Mouse (Mus musculus): ENCODE results near the gene Myo1a. TPM values are rescaled to one million over a fixed set of nuclear protein-coding genes. Genes with fewer than 3 reads are reported as not detected.

Gene Myo1a
- polyA plus RNA-seq, 1 experiment from 2014 or later = 53.8 TPM

GRCm38 (mm10) chr10:127664891-127665290, 40.1 kb upstream of the Myo1a start:
- H3K4me2 ChIP-seq (ENCODE audit: low read depth, low read length) = peak overlapping the region; percentile 76
- no peaks in the 10 kb centered on the region for H3K27me3 ChIP-seq (replicated peaks; ENCODE audit: control insufficient read depth, insufficient read depth, low read length)
- peak overlapping the region; percentile 66 for H3K4me3 ChIP-seq (ENCODE audit: low read length)
- WGBS = 46% methylated on average over 13 of the region's 13 CpGs
- no peaks in the 10 kb centered on the region for H3K9me3 ChIP-seq (ENCODE audit: control insufficient read depth, low read length)
- no peak overlapping the region for H3K27ac ChIP-seq (ENCODE audit: low read length)
- H3K36me3 ChIP-seq (ENCODE audit: control insufficient read depth, insufficient read depth, low read length) = peaks cover 2% of the 10 kb centered on the region; the same call in 1 of the 2 replicates
- no peak for ATAC-seq
- peak overlapping the region; percentile 80; the same call in 1 of the 2 replicates for H3K9ac ChIP-seq (ENCODE audit: low read depth, low read length)
- peaks cover 58% of the 10 kb centered on the region for H3K4me1 ChIP-seq (ENCODE audit: control insufficient read depth, insufficient read depth, low read length)

- ATAC-seq = no peak
- WGBS = 11% methylated on average over 14 of the region's 14 CpGs
Measured at GRCm38 (mm10) chr10:127665366-127666181, 39.4 kb upstream of the Myo1a start.

DNA sequence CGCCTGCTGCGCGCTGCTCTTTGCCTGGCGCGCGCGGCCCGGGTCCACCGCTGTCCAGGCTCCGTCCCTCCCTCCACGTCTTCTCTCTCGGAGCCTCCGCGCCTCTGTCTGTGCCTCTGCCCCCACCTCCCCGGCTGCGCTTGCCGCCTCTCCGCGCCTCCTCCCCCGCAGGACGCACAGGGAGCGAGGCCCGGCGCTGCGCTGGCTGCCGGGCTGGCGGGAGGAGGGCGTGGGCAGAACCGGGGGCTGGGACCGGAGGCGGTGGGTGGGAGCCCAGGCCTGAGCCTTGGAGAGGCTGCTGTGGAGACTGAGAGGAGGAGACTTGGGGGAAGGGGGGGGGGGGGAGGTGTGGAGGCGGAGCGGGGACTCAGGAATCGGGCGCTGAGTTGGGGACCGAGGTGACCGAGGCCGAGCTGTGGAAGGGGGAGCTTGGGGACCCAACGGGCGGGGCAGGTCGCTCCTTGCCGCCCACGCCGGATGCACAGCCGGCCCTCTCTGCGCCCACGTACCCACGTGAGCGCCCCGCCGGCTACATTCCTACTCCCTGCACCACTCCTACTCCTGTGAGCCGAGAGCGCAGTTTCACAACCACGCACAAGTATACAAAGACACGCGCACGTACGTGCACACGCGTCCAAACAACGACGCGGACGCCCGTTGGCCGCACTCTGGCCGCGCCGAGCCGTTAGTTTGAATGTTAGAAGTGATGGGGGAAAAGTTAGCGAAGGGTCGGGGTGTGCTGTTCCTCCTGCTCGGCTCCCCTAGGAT, 38.3 kb upstream of the Myo1a start, which contains the start of gene Nemp1:
Gene Nemp1, plus strand, starts transcription at position 401 of the 768 bp plus-strand sequence.
- Histone ChIP-seq H3K27me3 (replicated peaks; ENCODE audit: control insufficient read depth, insufficient read depth, low read length) (no peaks in the 10 kb centered on the region), H3K4me1 (ENCODE audit: control insufficient read depth, insufficient read depth, low read length) (peaks cover 46% of the 10 kb centered on the region), H3K36me3 (ENCODE audit: control insufficient read depth, insufficient read depth, low read length) (no peaks in the 10 kb centered on the region), H3K4me2 (ENCODE audit: low read depth, low read length) (peak within 1 kb of the TSS; percentile 76), H3K9ac (ENCODE audit: low read depth, low read length) (peak within 1 kb of the TSS; percentile 80), H3K27ac (ENCODE audit: low read length) (peak within 1 kb of the TSS; percentile 94), H3K4me3 (ENCODE audit: low read length) (peak within 1 kb of the TSS; percentile 66), H3K9me3 (ENCODE audit: control insufficient read depth, low read length) (no peaks in the 10 kb centered on the region)
- peak; percentile 58 for ATAC-seq
- WGBS = under 1% methylated on average over 64 of the region's 73 CpGs

More at GRCm38 (mm10) chr10:127665366-127666181, 39.4 kb upstream of the Myo1a start:
- peak overlapping the region; percentile 94 for H3K27ac ChIP-seq (ENCODE audit: low read length)
- H3K9me3 ChIP-seq (ENCODE audit: control insufficient read depth, low read length) = no peaks in the 10 kb centered on the region
- H3K27me3 ChIP-seq (replicated peaks; ENCODE audit: control insufficient read depth, insufficient read depth, low read length) = no peaks in the 10 kb centered on the region
- H3K4me1 ChIP-seq (ENCODE audit: control insufficient read depth, insufficient read depth, low read length) = peaks cover 57% of the 10 kb centered on the region
- peak overlapping the region; percentile 80 for H3K9ac ChIP-seq (ENCODE audit: low read depth, low read length)
- peak overlapping the region; percentile 66 for H3K4me3 ChIP-seq (ENCODE audit: low read length)
- H3K4me2 ChIP-seq (ENCODE audit: low read depth, low read length) = peak overlapping the region; percentile 76
- H3K36me3 ChIP-seq (ENCODE audit: control insufficient read depth, insufficient read depth, low read length) = no peaks in the 10 kb centered on the region

DNA sequence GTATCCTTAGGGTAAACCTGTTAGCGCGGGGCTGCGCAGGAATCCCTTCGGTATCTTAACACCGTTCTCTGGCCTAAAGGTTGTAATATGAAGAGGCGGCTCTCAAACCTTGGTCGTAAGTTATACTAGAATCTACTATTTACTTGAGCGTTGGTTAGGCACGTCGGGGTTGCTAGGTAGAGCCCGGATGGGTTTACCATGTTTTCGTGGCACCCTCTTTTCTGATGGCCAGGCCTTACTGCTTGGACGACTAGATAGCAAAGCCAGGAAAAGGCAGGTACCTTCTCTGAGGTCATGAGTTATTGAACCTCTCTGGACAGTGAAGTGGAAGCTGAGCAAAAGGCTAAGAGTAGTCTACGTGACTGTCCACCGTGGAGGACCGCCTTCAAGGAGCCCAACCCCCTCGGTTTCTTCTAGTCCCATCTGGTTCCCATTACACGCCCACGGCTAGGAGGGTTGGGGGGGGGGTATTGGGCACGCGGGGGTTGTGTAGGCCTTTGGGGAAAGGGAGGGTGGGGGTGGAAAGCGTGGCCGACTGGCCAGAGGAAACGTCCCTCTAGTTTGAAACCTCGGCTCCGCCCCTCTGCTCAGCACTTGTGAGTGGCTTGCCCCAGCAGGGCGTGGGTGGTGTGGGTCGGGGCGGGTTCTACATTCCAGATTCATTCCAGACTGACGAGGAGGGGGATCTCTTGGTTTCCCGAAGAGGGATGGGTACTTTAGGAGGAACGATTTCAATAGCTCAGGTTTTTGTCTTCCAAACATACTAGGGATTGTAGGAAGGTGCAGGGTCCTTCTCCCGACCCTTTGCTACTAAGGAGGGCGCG, 37.5 kb upstream of the Myo1a start:
- Histone ChIP-seq H3K27ac (ENCODE audit: low read length) (peak overlapping the region; percentile 94), H3K9ac (ENCODE audit: low read depth, low read length) (peak overlapping the region; percentile 80), H3K9me3 (ENCODE audit: control insufficient read depth, low read length) (no peaks in the 10 kb centered on the region), H3K27me3 (replicated peaks; ENCODE audit: control insufficient read depth, insufficient read depth, low read length) (no peaks in the 10 kb centered on the region), H3K4me2 (ENCODE audit: low read depth, low read length) (peak overlapping the region; percentile 76), H3K36me3 (ENCODE audit: control insufficient read depth, insufficient read depth, low read length) (no peaks in the 10 kb centered on the region), H3K4me3 (ENCODE audit: low read length) (peak overlapping the region; percentile 66), H3K4me1 (ENCODE audit: control insufficient read depth, insufficient read depth, low read length) (peaks cover 38% of the 10 kb centered on the region)
- 2% methylated on average over 35 of the region's 35 CpGs for WGBS
- peak; percentile 69 for ATAC-seq

DNA sequence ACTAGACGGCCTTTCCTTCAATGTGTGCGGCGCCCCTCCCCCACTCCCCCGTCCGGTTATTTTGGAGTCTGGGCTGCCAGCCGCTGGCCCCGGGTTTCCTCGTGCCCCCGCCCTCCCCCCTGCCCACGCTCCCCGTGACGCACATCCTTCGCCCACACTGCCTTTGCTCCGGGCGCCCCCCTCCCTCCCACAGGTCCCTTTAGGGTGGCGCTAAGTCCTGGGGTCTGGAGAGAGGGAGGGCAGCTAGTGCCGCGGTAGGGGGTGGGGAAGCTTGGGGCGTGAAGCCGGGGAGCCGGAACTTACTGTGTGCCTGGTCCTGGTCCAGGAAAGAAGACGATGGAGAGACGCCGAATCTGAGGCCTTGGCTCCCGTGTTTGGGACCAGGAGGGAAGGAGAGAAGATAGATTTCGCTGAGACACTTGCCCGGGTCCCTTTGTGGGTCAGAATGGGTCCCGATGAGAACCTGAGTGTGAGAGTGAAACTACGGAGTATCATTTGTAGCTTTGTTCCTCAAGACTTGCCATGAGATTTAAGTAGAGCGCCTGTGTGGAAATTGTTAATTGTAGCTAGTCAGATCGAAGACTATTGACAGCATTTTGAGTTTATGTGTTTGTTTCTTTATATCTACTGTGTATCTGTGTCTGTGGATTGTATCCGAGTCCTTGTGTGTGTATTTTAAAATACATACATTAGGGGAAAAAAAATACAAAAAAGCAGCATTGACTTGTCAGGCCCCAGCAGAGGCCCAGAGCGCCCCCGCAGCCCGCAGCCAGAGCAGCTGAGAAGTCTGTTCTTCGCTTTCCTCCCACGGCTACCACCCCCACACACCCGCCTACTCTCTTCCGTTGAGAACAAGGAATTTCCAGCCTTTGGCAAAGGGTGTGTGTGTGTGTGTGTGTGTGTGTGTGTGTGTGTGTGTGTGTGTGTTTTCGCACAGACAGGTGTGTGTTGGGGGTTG, 36.6 kb upstream of the Myo1a start, which contains the start of gene Nab2:
Gene Nab2, minus strand, starts transcription at position 476 of the 958 bp plus-strand sequence.
- Histone ChIP-seq H3K36me3 (ENCODE audit: control insufficient read depth, insufficient read depth, low read length) (no peaks in the 10 kb centered on the region), H3K4me2 (ENCODE audit: low read depth, low read length) (peak within 1 kb of the TSS; percentile 76), H3K4me3 (ENCODE audit: low read length) (peak within 1 kb of the TSS; percentile 66), H3K9ac (ENCODE audit: low read depth, low read length) (peak within 1 kb of the TSS; percentile 80), H3K9me3 (ENCODE audit: control insufficient read depth, low read length) (no peaks in the 10 kb centered on the region), H3K27ac (ENCODE audit: low read length) (peak within 1 kb of the TSS; percentile 94), H3K4me1 (ENCODE audit: control insufficient read depth, insufficient read depth, low read length) (peaks cover 29% of the 10 kb centered on the region), H3K27me3 (replicated peaks; ENCODE audit: control insufficient read depth, insufficient read depth, low read length) (no peaks in the 10 kb centered on the region)
- WGBS = 5% methylated on average over 37 of the region's 40 CpGs
- peak; percentile 53 for ATAC-seq

DNA sequence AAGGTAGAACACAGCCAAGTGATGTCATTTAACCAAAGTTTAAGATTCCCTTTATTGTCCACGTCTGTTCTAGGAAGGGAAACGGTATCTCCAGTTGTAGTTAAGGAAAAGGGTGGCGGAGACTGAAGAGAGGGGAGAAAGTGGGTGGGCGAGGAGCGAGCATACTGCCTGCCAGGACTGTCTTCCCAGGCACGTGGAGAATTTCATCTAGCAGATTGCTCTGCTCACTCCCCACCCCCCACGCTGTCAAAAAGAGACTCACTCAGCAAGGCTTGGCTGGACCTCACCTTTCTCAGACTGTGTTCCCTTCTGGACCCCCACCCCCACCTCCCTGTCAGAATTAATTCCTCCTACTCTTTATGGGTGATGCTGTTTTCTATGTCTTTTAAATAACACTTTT, 35.8 kb upstream of the Myo1a start:
- Histone ChIP-seq H3K27ac (ENCODE audit: low read length) (peak overlapping the region; percentile 94), H3K36me3 (ENCODE audit: control insufficient read depth, insufficient read depth, low read length) (no peaks in the 10 kb centered on the region), H3K27me3 (replicated peaks; ENCODE audit: control insufficient read depth, insufficient read depth, low read length) (no peaks in the 10 kb centered on the region), H3K4me2 (ENCODE audit: low read depth, low read length) (peak overlapping the region; percentile 76), H3K9ac (ENCODE audit: low read depth, low read length) (peak overlapping the region; percentile 34; the same call in 1 of the 2 replicates), H3K4me1 (ENCODE audit: control insufficient read depth, insufficient read depth, low read length) (peaks cover 21% of the 10 kb centered on the region), H3K9me3 (ENCODE audit: control insufficient read depth, low read length) (no peaks in the 10 kb centered on the region), H3K4me3 (ENCODE audit: low read length) (no peak overlapping the region)
- WGBS = 21% methylated on average over 7 of the region's 7 CpGs
- no peak for ATAC-seq

GRCm38 (mm10) chr10:127670185-127670584, 34.8 kb upstream of the Myo1a start:
- 87% methylated on average over 2 of the region's 2 CpGs for WGBS
- no peak overlapping the region for H3K27ac ChIP-seq (ENCODE audit: low read length)

DNA sequence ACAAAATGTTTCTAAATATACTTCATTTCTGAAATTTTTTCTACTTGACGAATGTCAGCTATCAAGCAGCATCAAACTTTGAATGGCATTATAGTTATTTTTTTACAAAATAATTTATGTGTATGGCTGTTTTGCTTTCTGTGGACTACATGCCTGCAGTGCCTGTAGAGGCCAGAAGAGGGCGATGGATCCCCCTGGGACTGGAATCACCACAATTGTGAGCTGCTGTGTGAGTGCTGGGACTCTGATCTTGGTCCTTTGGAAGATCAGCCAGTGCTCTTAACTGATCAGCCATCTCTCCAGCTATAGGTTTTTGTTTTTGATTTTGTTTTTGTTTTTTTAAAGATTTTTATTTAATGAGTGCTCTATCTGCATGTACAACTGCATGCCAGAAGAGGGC, 33.7 kb upstream of the Myo1a start:
- WGBS = 41% methylated on average over 2 of the region's 2 CpGs
- H3K4me3 ChIP-seq (ENCODE audit: low read length) = no peak overlapping the region
- no peak overlapping the region for H3K4me2 ChIP-seq (ENCODE audit: low read depth, low read length)
- H3K9me3 ChIP-seq (ENCODE audit: control insufficient read depth, low read length) = no peaks in the 10 kb centered on the region
- peaks cover 7% of the 10 kb centered on the region for H3K4me1 ChIP-seq (ENCODE audit: control insufficient read depth, insufficient read depth, low read length)
- no peak overlapping the region for H3K9ac ChIP-seq (ENCODE audit: low read depth, low read length)
- H3K27me3 ChIP-seq (replicated peaks; ENCODE audit: control insufficient read depth, insufficient read depth, low read length) = no peaks in the 10 kb centered on the region
- no peaks in the 10 kb centered on the region for H3K36me3 ChIP-seq (ENCODE audit: control insufficient read depth, insufficient read depth, low read length)
- no peak overlapping the region for H3K27ac ChIP-seq (ENCODE audit: low read length)
- ATAC-seq = no peak

More at GRCm38 (mm10) chr10:127670185-127670584, 34.8 kb upstream of the Myo1a start:
- Histone ChIP-seq H3K27me3 (replicated peaks; ENCODE audit: control insufficient read depth, insufficient read depth, low read length) (no peaks in the 10 kb centered on the region), H3K4me3 (ENCODE audit: low read length) (no peak overlapping the region), H3K36me3 (ENCODE audit: control insufficient read depth, insufficient read depth, low read length) (no peaks in the 10 kb centered on the region), H3K9me3 (ENCODE audit: control insufficient read depth, low read length) (no peaks in the 10 kb centered on the region), H3K4me2 (ENCODE audit: low read depth, low read length) (no peak overlapping the region), H3K9ac (ENCODE audit: low read depth, low read length) (no peak overlapping the region), H3K4me1 (ENCODE audit: control insufficient read depth, insufficient read depth, low read length) (peaks cover 11% of the 10 kb centered on the region)
- no peak for ATAC-seq

Data from intestine, embryonic 16.5 days (tissue).